Mouse (Mus musculus): ENCODE results near the gene Pon2. TPM values are rescaled to one million over a fixed set of nuclear protein-coding genes. Genes with fewer than 3 reads are reported as not detected.
"Not testable (repeated sequence)": the region's sequence is repeated elsewhere in the genome, so short reads cannot be mapped to it uniquely, and the experiment has no call there.

Gene Pon2
- polyA plus RNA-seq, 1 experiment from 2014 or later = 31.9 TPM

GRCm38 (mm10) chr6:5245926-5246325 is 52.3 kb downstream of the Pon2 start:
- 93% methylated on average over 6 of the region's 6 CpGs for whole genome bisulfite sequencing
- no peaks in the 10 kb centered on the region for H3K36me3 ChIP-seq
- no peak overlapping the region for H3K27ac ChIP-seq (replicated peaks)

GRCm38 (mm10) chr6:5238799-5239198 is 59.5 kb downstream of the Pon2 start:
- no peak for ATAC-seq (ENCODE audit: low FRiP score, low read depth)
- Histone ChIP-seq H3K36me3 (no peaks in the 10 kb centered on the region), H3K4me2 (replicated peaks) (no peak overlapping the region), H3K4me1 (no peaks in the 10 kb centered on the region), H3K27me3 (no peaks in the 10 kb centered on the region), H3K9me3 (no peaks in the 10 kb centered on the region), H3K4me3 (no peak overlapping the region), H3K9ac (replicated peaks) (no peak overlapping the region), H3K27ac (replicated peaks) (no peak overlapping the region)
- 91% methylated on average over 3 of the region's 3 CpGs for WGBS

More at GRCm38 (mm10) chr6:5245926-5246325, 52.3 kb downstream of the Pon2 start:
- Histone ChIP-seq H3K9me3 (no peaks in the 10 kb centered on the region), H3K9ac (replicated peaks) (no peak overlapping the region), H3K4me2 (replicated peaks) (no peak overlapping the region), H3K4me3 (no peak overlapping the region), H3K4me1 (no peaks in the 10 kb centered on the region), H3K27me3 (no peaks in the 10 kb centered on the region)
- ATAC-seq (ENCODE audit: low FRiP score, low read depth) = no peak

GRCm38 (mm10) chr6:5237510-5237909 is 60.7 kb downstream of the Pon2 start:
- Histone ChIP-seq H3K4me1 (no peaks in the 10 kb centered on the region), H3K9me3 (no peaks in the 10 kb centered on the region), H3K9ac (replicated peaks) (no peak overlapping the region), H3K4me2 (replicated peaks) (no peak overlapping the region), H3K4me3 (no peak overlapping the region), H3K27me3 (no peaks in the 10 kb centered on the region), H3K36me3 (no peaks in the 10 kb centered on the region), H3K27ac (replicated peaks) (no peak overlapping the region)
- ATAC-seq (ENCODE audit: low FRiP score, low read depth) = no peak
- 85% methylated on average over 4 of the region's 4 CpGs for WGBS

GRCm38 (mm10) chr6:5236843-5237371 is 61.3 kb downstream of the Pon2 start:
- Histone ChIP-seq H3K27me3 (no peaks in the 10 kb centered on the region), H3K4me2 (replicated peaks) (no peak overlapping the region), H3K9me3 (no peaks in the 10 kb centered on the region), H3K4me3 (no peak overlapping the region), H3K4me1 (no peaks in the 10 kb centered on the region), H3K9ac (replicated peaks) (no peak overlapping the region), H3K27ac (replicated peaks) (no peak overlapping the region), H3K36me3 (no peaks in the 10 kb centered on the region)
- no peak for ATAC-seq (ENCODE audit: low FRiP score, low read depth)
- 74% methylated on average over 8 of the region's 8 CpGs for WGBS

DNA sequence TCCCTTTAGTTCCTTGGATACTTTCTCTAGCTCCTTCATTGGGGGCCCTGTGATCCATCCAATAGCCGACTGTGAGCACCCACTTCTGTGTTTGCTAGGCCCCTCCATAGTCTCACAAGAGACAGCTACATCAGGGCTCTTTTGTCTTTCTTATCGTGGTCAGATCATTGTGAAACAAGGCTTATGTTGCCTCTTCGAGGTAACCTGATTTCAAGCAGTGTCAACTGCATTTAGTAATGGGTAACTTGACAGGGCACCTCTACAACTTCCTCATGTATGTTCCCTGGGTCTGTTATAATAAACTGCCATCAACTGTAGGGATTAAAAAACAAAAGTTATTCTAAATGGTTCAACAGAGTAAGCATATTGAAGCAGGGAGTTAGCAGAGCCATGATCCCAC is 63.7 kb downstream of the Pon2 start:
- no peaks in the 10 kb centered on the region for H3K36me3 ChIP-seq
- 73% methylated on average over 3 of the region's 3 CpGs for WGBS
- H3K27me3 ChIP-seq = no peaks in the 10 kb centered on the region
- no peak overlapping the region for H3K27ac ChIP-seq (replicated peaks)
- no peak overlapping the region for H3K4me3 ChIP-seq
- H3K4me1 ChIP-seq = no peaks in the 10 kb centered on the region
- no peak overlapping the region for H3K9ac ChIP-seq (replicated peaks)
- H3K9me3 ChIP-seq = no peaks in the 10 kb centered on the region
- no peak overlapping the region for H3K4me2 ChIP-seq (replicated peaks)
- no peak for ATAC-seq (ENCODE audit: low FRiP score, low read depth)

- H3K9ac ChIP-seq (replicated peaks) = no peak overlapping the region
- no peaks in the 10 kb centered on the region for H3K27me3 ChIP-seq
- no peaks in the 10 kb centered on the region for H3K36me3 ChIP-seq
- no peak overlapping the region for H3K27ac ChIP-seq (replicated peaks)
- no peak overlapping the region for H3K4me3 ChIP-seq
- ATAC-seq (ENCODE audit: low FRiP score, low read depth) = no peak
- no peaks in the 10 kb centered on the region for H3K9me3 ChIP-seq
- H3K4me1 ChIP-seq = no peaks in the 10 kb centered on the region
- no peak overlapping the region for H3K4me2 ChIP-seq (replicated peaks)
- 97% methylated on average over 1 of the region's 1 CpGs for WGBS
Observed at GRCm38 (mm10) chr6:5233812-5234211, 64.4 kb downstream of the Pon2 start.

GRCm38 (mm10) chr6:5232022-5232421 is 66.2 kb downstream of the Pon2 start:
- ATAC-seq (ENCODE audit: low FRiP score, low read depth) = no peak
- 91% methylated on average over 4 of the region's 4 CpGs for WGBS
- H3K27me3 ChIP-seq = no peaks in the 10 kb centered on the region
- no peak overlapping the region for H3K9ac ChIP-seq (replicated peaks)
- no peaks in the 10 kb centered on the region for H3K9me3 ChIP-seq
- no peak overlapping the region for H3K4me2 ChIP-seq (replicated peaks)
- no peaks in the 10 kb centered on the region for H3K4me1 ChIP-seq
- H3K36me3 ChIP-seq = no peaks in the 10 kb centered on the region
- no peak overlapping the region for H3K27ac ChIP-seq (replicated peaks)
- H3K4me3 ChIP-seq = no peak overlapping the region

- ATAC-seq (ENCODE audit: low FRiP score, low read depth) = no peak
- Histone ChIP-seq H3K36me3 (no peaks in the 10 kb centered on the region), H3K4me3 (no peak overlapping the region), H3K4me1 (no peaks in the 10 kb centered on the region), H3K9ac (replicated peaks) (no peak overlapping the region), H3K27me3 (no peaks in the 10 kb centered on the region), H3K4me2 (replicated peaks) (no peak overlapping the region), H3K27ac (replicated peaks) (no peak overlapping the region), H3K9me3 (no peaks in the 10 kb centered on the region)
- WGBS = 88% methylated on average over 5 of the region's 5 CpGs
Observed at GRCm38 (mm10) chr6:5230261-5230660, 68.0 kb downstream of the Pon2 start.

DNA sequence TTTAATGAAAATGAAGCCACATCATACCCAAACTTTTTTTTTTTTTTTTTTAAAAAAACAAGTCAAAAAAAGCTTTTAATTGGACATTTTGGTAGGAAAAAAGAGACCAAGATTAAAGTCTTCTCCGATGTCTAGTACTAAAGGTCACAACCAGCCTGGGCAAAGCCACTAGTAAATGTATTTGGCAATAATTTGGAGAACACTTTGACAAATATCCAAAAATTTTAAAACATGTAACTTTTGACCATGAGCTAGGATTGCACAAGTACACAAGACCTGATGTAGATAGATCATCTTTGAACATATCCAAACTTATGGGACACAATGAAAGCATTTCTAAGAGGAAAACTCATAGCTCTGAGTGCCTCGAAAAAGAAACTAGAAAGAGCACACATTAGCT is 74.7 kb downstream of the Pon2 start:
- 87% methylated on average over 2 of the region's 2 CpGs for WGBS
- H3K27ac ChIP-seq (replicated peaks); H3K9ac ChIP-seq (replicated peaks); H3K36me3 ChIP-seq; H3K4me2 ChIP-seq (replicated peaks); H3K27me3 ChIP-seq; H3K4me3 ChIP-seq; H3K9me3 ChIP-seq; ATAC-seq (ENCODE audit: low FRiP score, low read depth); H3K4me1 ChIP-seq: not testable (repeated sequence)

- H3K27ac ChIP-seq (replicated peaks) = no peak overlapping the region
- no peak overlapping the region for H3K9ac ChIP-seq (replicated peaks)
- H3K4me1 ChIP-seq = no peaks in the 10 kb centered on the region
- no peak overlapping the region for H3K4me2 ChIP-seq (replicated peaks)
- H3K4me3 ChIP-seq = no peak overlapping the region
- WGBS = 66% methylated on average over 3 of the region's 3 CpGs
- H3K36me3 ChIP-seq = no peaks in the 10 kb centered on the region
- no peaks in the 10 kb centered on the region for H3K27me3 ChIP-seq
- no peak for ATAC-seq (ENCODE audit: low FRiP score, low read depth)
- no peaks in the 10 kb centered on the region for H3K9me3 ChIP-seq
Observed at GRCm38 (mm10) chr6:5222080-5222479, 76.2 kb downstream of the Pon2 start.

GRCm38 (mm10) chr6:5218190-5218589 is 80.1 kb downstream of the Pon2 start:
- Histone ChIP-seq H3K4me2 (replicated peaks) (no peak overlapping the region), H3K9me3 (no peaks in the 10 kb centered on the region), H3K4me1 (no peaks in the 10 kb centered on the region), H3K9ac (replicated peaks) (no peak overlapping the region), H3K27ac (replicated peaks) (no peak overlapping the region), H3K36me3 (no peaks in the 10 kb centered on the region), H3K4me3 (no peak overlapping the region), H3K27me3 (no peaks in the 10 kb centered on the region)
- WGBS = 92% methylated on average over 4 of the region's 4 CpGs
- ATAC-seq (ENCODE audit: low FRiP score, low read depth) = no peak
